Comparison of ENCODE assay signal across 22 mouse cellular contexts in the genomic region with DNA sequence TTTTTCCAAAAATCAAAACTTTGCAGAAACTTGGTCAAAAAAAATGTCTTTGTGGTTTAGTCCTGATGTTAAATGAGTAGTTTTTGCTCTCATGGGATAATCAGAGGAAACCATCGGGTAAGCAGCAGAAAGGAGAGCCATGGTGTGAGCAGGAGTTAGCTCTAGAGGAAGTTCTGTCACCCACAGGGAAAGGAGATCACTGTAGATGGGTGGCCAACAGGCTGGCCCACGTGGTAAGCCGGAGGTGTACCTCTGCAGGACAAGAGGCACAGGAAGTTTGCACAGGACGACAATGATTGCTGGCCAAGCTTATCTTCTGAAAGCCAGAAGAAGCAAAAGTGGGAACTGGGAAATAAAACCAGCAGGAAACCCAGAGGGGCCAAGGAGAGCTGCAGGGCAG.
A peak's percentile ranks its signal among the peaks of the same experiment; 100 is the strongest.
DNase-seq lines count a peak whose midpoint lies in the region; ATAC-seq and TF ChIP-seq lines count a peak whose summit lies in the region.
"Had no signal": no experiment of that assay in that cellular context is flagged by ENCODE, and none has a peak within 500 bp of the region (broad histone marks: within the 10 kb centered on the region; RNA-seq: fewer than 3 reads in every experiment).

No protein-coding gene starts in this region.

- no peak for TF ChIP-seq EP300 in stomach, postnatal 0 days (optimal IDR thresholded peaks at IDR 0.05)

- no peak for ATAC-seq in liver, embryonic 12.5 days
- ATAC-seq in hematopoietic stem cell, adult 5-6 weeks (replicated peaks in 1 of 2; ENCODE audit: insufficient read depth in 1 of 2, low FRiP score in 2 of 2, low TSS enrichment in 1 of 2, low read depth in 1 of 2, poor library complexity in 2 of 2, severe bottlenecking in 2 of 2), result peak; percentile 77 to 83
- ATAC-seq in stomach, postnatal 0 days (ENCODE audit: low FRiP score, low TSS enrichment), result no peak
- ATAC-seq in monocyte, adult 5-6 weeks (replicated peaks; ENCODE audit: insufficient number of reproducible peaks, low FRiP score, low TSS enrichment, poor library complexity, severe bottlenecking), result no peak
- ATAC-seq: forebrain, embryonic 14.5 days; hindbrain, postnatal 0 days had no signal

- peaks cover 10% of the 10 kb centered on the region for H3K4me1 ChIP-seq in liver, embryonic 12.5 days
- H3K4me1 ChIP-seq in stomach, postnatal 0 days (replicated peaks; ENCODE audit: control insufficient read depth, insufficient read depth), result no peaks in the 10 kb centered on the region
- H3K4me1 ChIP-seq: hindbrain, embryonic 12.5 days had no signal

- DNase-seq in liver, result peak; percentile 7
- DNase-seq in MEL-GATA-1-ER (ENCODE audit: extremely low read depth, low read depth), result peak; percentile 35
- DNase-seq in stomach, postnatal 0 days (ENCODE audit: low spot score), result no peak
- DNase-seq in kidney, postnatal 10 days, result no peak
- DNase-seq: adrenal gland, postnatal 10 days; cerebellum, adult 11-12 months; cerebellum, adult 9-11 months; cerebellum, postnatal 36 days; gastrocnemius, adult 2 months; gastrocnemius, postnatal 25 days; heart, adult 18-20 months; heart, postnatal 36 days had no signal

- no peak for TF ChIP-seq CTCF in stomach, postnatal 0 days (IDR thresholded peaks at IDR 0.05; ENCODE audit: low read depth)

- H3K4me2 ChIP-seq in liver, embryonic 12.5 days, result no peak overlapping the region
- no peak overlapping the region for H3K4me2 ChIP-seq in stomach, postnatal 0 days (replicated peaks; ENCODE audit: low read depth)
- H3K4me2 ChIP-seq: embryonic facial prominence, embryonic 15.5 days; heart, embryonic 13.5 days; hindbrain, embryonic 12.5 days had no signal

- no peak overlapping the region for H3K9ac ChIP-seq in liver, embryonic 12.5 days
- no peak overlapping the region for H3K9ac ChIP-seq in stomach, postnatal 0 days (ENCODE audit: low read length)
- H3K9ac ChIP-seq: embryonic facial prominence, embryonic 15.5 days; heart, embryonic 13.5 days; hindbrain, embryonic 12.5 days had no signal

- H3K9me3 ChIP-seq in liver, embryonic 12.5 days (replicated peaks), result no peaks in the 10 kb centered on the region
- H3K9me3 ChIP-seq in stomach, postnatal 0 days (ENCODE audit: control insufficient read depth, low read length), result no peaks in the 10 kb centered on the region
- H3K9me3 ChIP-seq: embryonic facial prominence, embryonic 15.5 days; forebrain, embryonic 10.5 days; heart, embryonic 13.5 days; hindbrain, embryonic 12.5 days had no signal

- no peaks in the 10 kb centered on the region for H3K27me3 ChIP-seq in liver, embryonic 12.5 days (replicated peaks)
- H3K27me3 ChIP-seq in stomach, postnatal 0 days (ENCODE audit: control insufficient read depth, insufficient read depth, low read length), result no peaks in the 10 kb centered on the region
- H3K27me3 ChIP-seq: embryonic facial prominence, embryonic 15.5 days; heart, embryonic 13.5 days; hindbrain, embryonic 12.5 days had no signal

- H3K27ac ChIP-seq in liver, embryonic 12.5 days, result no peak overlapping the region
- H3K27ac ChIP-seq in stomach, postnatal 0 days (replicated peaks), result no peak overlapping the region
- H3K27ac ChIP-seq: embryonic facial prominence, embryonic 15.5 days; forebrain, embryonic 10.5 days; gastrocnemius, adult 2 months; heart, embryonic 13.5 days; hindbrain, embryonic 12.5 days; hindbrain, postnatal 0 days had no signal

- H3K36me3 ChIP-seq in liver, embryonic 12.5 days, result no peaks in the 10 kb centered on the region
- H3K36me3 ChIP-seq in stomach, postnatal 0 days (ENCODE audit: control insufficient read depth, insufficient read depth, low read length), result no peaks in the 10 kb centered on the region
- H3K36me3 ChIP-seq: embryonic facial prominence, embryonic 15.5 days; forebrain, embryonic 10.5 days; heart, embryonic 13.5 days; hindbrain, embryonic 12.5 days had no signal

- H3K4me3 ChIP-seq in liver, embryonic 12.5 days, result no peak overlapping the region
- no peak overlapping the region for H3K4me3 ChIP-seq in stomach, postnatal 0 days (ENCODE audit: low read depth, low read length)
- H3K4me3 ChIP-seq: embryonic facial prominence, embryonic 15.5 days; erythroblast, embryonic 14.5 days; forebrain, embryonic 10.5 days; gastrocnemius, adult 2 months; heart, embryonic 13.5 days; hindbrain, embryonic 12.5 days had no signal

- 3% methylated on average over 4 of the region's 4 CpGs for WGBS in liver, embryonic 12.5 days (ENCODE audit: insufficient replicate concordance)
- WGBS in stomach, postnatal 0 days, result 55% methylated on average over 4 of the region's 4 CpGs

Comparison
In these comparisons a context has a peak if more than half of its experiments do, and no peak if none do; other contexts are left out.
1. DNase-seq: peak in liver (single experiment) and MEL-GATA-1-ER (single experiment); none in stomach, postnatal 0 days (single experiment) and kidney, postnatal 10 days (single experiment).
2. ATAC-seq: peak in hematopoietic stem cell, adult 5-6 weeks (2 of 2); none in liver, embryonic 12.5 days (single experiment), stomach, postnatal 0 days (single experiment) and monocyte, adult 5-6 weeks (single experiment).